In the genomic region with DNA sequence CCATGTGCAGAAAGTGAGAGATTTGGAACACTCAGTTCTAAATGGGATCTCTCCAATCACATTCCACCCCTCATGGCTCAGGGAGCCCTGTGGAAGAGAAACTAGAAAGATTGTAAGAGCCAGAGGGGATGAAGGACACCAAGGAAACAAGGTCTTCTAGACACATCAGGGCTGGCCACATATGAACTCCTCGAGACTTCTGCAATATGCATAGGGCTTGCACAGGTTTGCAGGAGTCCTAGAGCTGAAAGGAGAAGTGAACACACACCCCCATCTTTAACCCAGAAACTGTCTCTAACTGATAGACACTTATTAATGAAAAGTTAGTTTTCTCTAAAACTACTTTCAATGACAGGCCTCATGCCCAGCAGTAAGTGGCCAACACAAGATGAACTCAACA, we compare ENCODE assay signal across 23 mouse cellular contexts.
DNase-seq lines count a peak whose midpoint lies in the region; ATAC-seq and TF ChIP-seq lines count a peak whose summit lies in the region.
"Had no signal": no experiment of that assay in that cellular context is flagged by ENCODE, and none has a peak within 500 bp of the region (broad histone marks: within the 10 kb centered on the region; RNA-seq: fewer than 3 reads in every experiment).

No protein-coding gene starts in this region.

- 0 out of 2 replicates have a peak, but pooled peaks cover 2% of the 10 kb centered on the region for H3K4me1 ChIP-seq in cerebellum, adult 2 months (ENCODE audit: control insufficient read depth, insufficient read depth, low read length)
- H3K4me1 ChIP-seq: heart, embryonic 13.5 days; hindbrain, embryonic 10.5 days; hindbrain, embryonic 15.5 days; kidney, embryonic 15.5 days had no signal

- 97% methylated on average over 1 of the region's 1 CpGs for WGBS in cerebellum, adult 2 months

- H3K4me3 ChIP-seq in cerebellum, adult 2 months (replicated peaks; ENCODE audit: insufficient read depth, low read depth, low read length), result no peak overlapping the region
- H3K4me3 ChIP-seq: heart, embryonic 13.5 days; hindbrain, embryonic 10.5 days; hindbrain, embryonic 15.5 days; kidney, embryonic 15.5 days had no signal

- peak; percentile 59 to 70; a peak in 3 of 4 replicates for ATAC-seq in hematopoietic stem cell, adult 5-6 weeks (replicated peaks in 1 of 2; ENCODE audit: insufficient read depth in 1 of 2, low FRiP score in 2 of 2, low TSS enrichment in 1 of 2, low read depth in 1 of 2, poor library complexity in 2 of 2, severe bottlenecking in 2 of 2)
- ATAC-seq in megakaryocyte progenitor cell, adult 5-6 weeks (replicated peaks; ENCODE audit: poor library complexity), result peak; percentile 75
- ATAC-seq: forebrain, embryonic 14.5 days had no signal

- no peak overlapping the region for H3K27ac ChIP-seq in cerebellum, adult 2 months (ENCODE audit: insufficient read depth, low read length)
- H3K27ac ChIP-seq: heart, embryonic 13.5 days; hindbrain, embryonic 10.5 days; hindbrain, embryonic 15.5 days; kidney, embryonic 15.5 days had no signal

- no peak for TF ChIP-seq CTCF in cerebellum, adult 2 months (IDR thresholded peaks at IDR 0.05; ENCODE audit: borderline replicate concordance, insufficient read depth, low read depth, low read length)

- DNase-seq in A20 (ENCODE audit: low read depth, low spot score) (peak; percentile 44), MEL-GATA-1-ER (ENCODE audit: extremely low read depth, low read depth) (peak; percentile 68)
- DNase-seq in kidney, postnatal 4 days, result no peak
- no peak for DNase-seq in cerebellum, adult 2 months
- no peak for DNase-seq in layer of hippocampus, adult 18-20 months (ENCODE audit: low spot score in 2 of 2)
- DNase-seq: adrenal gland, postnatal 14 days; cerebellum, adult 11-12 months; cerebellum, postnatal 10 days; gastrocnemius, postnatal 25 days; heart, postnatal 10 days; kidney, adult 18-20 months; lung, postnatal 36 days; midbrain, embryonic 14.5 days; retina, postnatal 1 day; right cerebral cortex, postnatal 14 days; thymus, postnatal 14 days had no signal

- no peaks in the 10 kb centered on the region for H3K27me3 ChIP-seq in cerebellum, adult 2 months (ENCODE audit: control insufficient read depth, insufficient read depth, low read length)
- H3K27me3 ChIP-seq: heart, embryonic 13.5 days; hindbrain, embryonic 15.5 days; kidney, embryonic 15.5 days had no signal

- no peak for TF ChIP-seq POLR2A in cerebellum, adult 2 months (IDR thresholded peaks at IDR 0.05; ENCODE audit: borderline replicate concordance, insufficient read depth, low read length)

Comparison
In these comparisons a context has a peak if more than half of its experiments do, and no peak if none do; other contexts are left out.
1. DNase-seq: peak in A20 (single experiment) and MEL-GATA-1-ER (single experiment); none in kidney, postnatal 4 days (0 of 2), cerebellum, adult 2 months (0 of 2) and layer of hippocampus, adult 18-20 months (0 of 2).